Mouse (Mus musculus) gastrocnemius, postnatal 10 days (tissue): ENCODE measurements around the gene Mnt. TPM values are rescaled to one million over a fixed set of nuclear protein-coding genes. Genes with fewer than 3 reads are reported as not detected.
"Not testable (repeated sequence)": the region's sequence is repeated elsewhere in the genome, so short reads cannot be mapped to it uniquely, and the experiment has no call there.

Experiments
- DNase-seq: peaks from one replicate; pipeline ENCODE4 v3.0.0; 2021; ENCODE audit warnings: mixed read lengths
- long read RNA-seq, 2 experiments: library from polyadenylated mRNA; stranded (forward); transcript quantifications; one replicate each; pipeline ENCODE4 v2.0.0; 2021
- total RNA-seq, 2 experiments: library from RNA; stranded (reverse); gene quantifications; 2 replicates each; pipeline ENCODE4 v1.2.3; 2021

Gene Mnt
- 1 to 10 TPM; 7.6 to 9.8 TPM for total RNA-seq
- long read RNA-seq, experiment 1, full-length matches to known transcripts = 1 of 12 reads
- long read RNA-seq, experiment 1, partial matches to known transcripts = 11 of 12 reads
- long read RNA-seq, experiment 1, other reads (novel, unspliced or antisense) = 0 of 12 reads
- long read RNA-seq, experiment 2, full-length matches to known transcripts = 1 of 8 reads
- long read RNA-seq, experiment 2, partial matches to known transcripts = 7 of 8 reads
- long read RNA-seq, experiment 2, other reads (novel, unspliced or antisense) = 0 of 8 reads

DNA sequence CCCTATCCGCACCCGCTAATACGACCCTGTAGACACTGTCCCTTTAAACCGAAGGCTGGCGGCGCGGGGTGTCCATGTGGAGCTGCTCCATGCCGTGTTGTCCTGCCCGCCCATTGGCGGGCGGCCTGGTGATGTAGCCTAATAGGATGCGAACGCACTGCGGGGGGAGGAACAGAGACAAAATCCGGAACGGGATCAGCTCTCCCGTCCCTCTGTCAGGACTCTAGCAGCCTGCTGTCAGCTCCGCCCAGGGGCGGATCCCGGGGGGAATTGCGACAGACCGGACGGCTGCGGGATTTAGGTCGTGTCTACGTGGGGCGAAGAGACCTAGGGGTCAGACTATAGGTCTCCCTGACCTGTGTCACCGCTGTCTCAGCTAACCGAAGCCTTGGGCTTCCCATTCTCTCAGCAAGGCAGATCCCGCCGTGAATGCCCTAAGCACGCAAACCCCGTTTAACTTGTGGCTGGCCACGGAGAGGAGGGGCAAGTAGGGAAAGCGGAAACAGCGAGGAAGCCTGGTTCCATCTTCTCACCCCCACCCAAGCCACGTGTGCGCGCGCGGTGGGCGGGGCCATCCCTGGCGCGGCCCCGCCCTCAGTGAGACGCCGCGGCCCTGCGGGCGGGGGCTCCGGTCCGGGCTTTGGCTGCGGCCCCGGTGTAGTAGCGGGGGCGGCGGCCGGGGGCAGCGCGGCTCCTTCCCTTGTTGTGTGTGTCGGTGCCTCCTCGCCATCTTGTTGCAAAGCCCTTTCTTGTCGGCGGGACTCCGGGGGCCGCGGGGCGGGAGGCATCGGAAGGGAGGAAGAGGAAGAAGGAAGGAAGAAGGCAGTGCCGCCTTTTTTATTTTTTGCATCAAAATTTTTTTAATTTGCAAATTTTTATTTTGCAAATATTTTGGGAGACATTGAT lies at the start of gene Mnt:
TSS of gene Mnt (plus strand) at position 665 of the 906 bp plus-strand sequence.
- peak; percentile 97 for DNase-seq

DNA sequence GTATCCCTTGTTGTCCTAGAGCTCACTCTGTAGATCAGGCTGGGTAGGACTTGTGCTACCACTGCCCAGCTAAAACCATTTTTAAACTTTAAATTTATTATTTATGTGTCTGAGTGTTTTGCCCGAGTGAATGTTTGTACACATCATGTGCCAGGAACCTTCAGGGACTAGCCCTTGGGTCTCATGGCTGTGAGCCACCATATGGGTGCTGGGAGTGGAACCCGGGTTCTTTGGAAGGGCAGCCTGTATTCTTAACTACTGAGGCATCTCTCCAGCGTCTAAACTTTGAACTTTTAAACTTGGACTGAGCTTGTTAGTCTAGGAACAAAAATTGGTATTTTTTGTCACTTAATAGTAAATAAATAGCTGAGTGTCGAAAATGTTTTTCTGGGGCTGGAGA lies 37.8 kb upstream of the Mnt start:
- DNase-seq = no peak

DNA sequence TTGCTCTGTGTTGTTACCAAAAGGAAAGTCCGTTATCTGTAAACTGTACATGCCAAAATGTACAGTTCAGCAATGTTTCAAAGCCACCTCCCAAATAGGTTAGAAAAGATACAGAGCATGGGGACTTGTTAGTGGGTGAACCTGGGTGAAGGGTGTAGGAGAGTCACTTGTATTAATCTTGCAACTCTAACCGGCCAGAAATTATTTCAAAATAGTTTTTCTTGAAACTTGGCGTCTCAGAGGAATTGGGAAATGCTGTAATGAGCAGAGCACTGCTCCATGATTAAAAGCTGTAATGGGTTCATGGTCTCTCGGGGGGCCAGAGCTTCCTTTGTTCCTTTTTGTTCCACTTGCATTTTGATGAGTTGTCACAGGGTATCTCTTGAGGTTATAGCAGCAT lies 30.1 kb upstream of the Mnt start:
- DNase-seq = no peak

DNA sequence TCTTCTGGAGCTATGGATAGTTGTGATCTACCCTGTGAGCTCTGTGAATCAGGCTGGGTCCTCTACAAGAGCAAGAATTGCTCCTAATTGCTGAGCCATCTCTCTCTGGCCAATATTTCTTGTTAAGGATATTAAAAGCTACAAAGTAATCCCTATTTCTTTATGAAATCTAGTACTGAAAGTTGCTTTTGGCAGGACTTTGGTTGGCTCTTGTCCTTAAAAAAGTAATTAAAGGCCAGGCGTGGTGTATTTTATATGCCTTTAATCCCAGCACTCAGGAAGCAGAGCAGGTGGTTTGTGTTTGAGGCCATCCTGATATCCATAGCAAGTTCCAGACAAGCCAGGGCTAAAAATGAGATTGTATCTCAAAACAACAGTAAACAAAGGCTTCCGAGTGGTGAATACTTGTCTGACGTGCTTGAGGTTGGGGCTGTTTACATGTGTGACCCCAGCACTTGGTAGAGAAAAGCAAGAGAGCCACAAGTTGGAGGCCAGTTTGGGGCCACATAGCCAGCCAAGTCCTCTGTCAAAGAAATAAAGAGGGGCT lies 26.6 kb upstream of the Mnt start:
- DNase-seq = no peak

DNA sequence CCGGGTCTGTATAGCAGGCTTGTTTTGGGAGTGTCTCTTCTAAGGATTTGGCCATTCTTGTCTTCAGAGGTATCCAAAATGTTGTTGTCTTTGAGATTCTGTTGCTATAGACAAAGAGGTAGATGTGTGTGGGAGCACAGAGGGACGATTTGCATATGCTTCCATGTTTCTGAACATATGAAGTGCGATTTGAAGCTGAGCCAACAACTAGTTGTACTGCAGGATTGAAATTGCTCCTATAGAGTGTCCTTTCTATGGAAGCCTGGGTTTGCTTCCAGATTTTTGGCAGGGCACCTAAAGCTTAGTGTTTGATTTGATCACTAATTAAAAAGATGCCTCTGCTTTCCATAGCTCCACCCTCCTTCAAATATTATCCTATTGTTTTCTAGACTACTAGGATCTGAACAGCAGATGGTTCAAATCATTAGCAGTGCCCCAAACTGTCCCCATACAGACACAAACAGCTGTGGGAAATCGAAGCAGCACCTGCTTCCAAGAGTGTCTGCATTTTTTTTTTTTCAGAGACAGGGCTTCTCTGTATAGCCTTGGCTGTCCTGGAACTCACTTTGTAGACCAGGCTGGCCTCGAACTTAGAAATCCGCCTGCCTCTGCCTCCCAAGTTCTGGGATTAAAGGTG lies 23.4 kb upstream of the Mnt start:
- no peak for DNase-seq

DNA sequence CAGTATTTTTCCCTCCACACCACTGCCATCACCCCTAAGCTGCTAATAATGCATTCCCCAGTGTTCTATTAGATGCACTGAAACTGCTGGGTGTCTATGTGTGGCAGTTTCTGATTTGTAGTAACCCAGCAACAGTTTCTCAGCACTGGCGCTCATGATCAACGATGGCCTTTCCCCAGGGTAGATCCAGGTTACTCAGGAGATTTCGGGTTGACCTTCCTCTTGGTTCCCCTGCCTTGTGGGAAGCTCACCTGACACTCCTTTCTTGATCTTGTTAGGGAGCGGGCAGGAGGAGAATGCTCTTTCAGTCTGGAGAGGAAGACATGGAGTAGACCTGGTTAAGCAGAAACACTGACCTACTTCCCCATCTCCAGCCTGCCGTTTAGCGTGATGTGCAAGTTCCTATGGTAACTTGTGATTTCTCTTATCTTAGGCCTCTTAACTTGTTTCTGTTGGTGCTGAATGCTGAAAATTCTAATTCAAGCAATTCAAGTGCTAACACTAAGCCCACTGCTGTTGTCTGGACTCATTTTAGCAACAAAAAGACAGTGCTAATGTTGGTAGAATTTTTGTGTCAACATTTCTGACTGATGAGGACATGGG lies 22.4 kb upstream of the Mnt start:
- DNase-seq = no peak

DNA sequence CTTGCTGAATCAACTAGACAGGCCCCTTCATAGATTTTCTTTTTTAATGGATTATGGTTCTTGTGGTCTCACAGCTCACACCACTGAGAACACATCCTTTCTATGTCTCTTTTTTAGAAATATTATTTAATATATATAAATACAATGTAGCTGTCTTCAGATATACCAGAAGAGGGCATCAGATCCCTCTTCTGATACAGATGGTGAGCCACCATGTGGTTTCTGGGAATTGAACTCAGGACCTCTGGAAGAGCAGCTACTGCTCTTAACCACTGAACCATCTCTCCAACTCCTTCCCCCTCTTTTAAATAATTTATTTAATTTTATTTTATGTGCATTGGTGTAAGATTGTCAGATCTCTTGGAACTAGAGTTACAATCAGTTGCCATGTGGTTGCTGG lies 20.6 kb upstream of the Mnt start:
- DNase-seq = no peak

DNA sequence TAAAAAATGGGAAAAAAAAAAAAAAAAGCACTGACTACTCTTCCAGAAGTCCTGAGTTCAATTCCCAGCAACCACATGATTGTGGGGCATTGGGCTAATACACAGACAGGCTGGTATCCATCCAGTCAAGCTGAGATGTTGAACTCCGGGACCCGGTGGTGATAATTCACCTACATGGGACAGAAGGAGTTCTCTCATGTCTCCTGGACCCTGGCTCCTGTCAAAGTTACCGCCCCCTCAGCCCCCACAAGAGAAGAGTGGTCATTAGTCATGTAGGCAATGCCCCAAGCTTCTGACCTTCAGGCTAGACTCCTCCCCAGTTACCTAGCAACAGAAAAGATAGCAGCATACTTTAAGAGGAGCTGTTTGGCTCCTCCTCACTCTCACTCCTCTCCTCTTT lies 19.7 kb upstream of the Mnt start:
- DNase-seq = not testable (repeated sequence)

DNA sequence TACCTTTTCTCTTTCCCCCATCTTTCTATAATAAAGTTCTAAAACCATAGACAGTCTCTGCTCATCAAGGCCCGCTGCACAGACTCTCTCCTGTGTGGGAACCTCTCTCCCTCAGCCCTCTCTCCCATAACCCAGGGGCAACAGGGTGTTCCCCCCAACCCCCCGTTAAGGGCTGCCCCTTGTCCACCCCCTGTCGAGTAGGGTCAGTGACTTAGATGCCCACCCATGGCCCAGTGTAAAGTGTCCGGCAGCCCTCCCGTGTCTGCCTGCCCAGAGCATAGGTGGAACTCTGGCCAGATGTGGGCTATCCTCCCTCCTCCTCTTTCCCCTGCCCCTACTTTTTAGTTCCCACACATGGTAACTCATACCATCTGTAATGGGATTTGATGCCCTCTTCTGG lies 19.2 kb upstream of the Mnt start:
- DNase-seq = no peak

DNA sequence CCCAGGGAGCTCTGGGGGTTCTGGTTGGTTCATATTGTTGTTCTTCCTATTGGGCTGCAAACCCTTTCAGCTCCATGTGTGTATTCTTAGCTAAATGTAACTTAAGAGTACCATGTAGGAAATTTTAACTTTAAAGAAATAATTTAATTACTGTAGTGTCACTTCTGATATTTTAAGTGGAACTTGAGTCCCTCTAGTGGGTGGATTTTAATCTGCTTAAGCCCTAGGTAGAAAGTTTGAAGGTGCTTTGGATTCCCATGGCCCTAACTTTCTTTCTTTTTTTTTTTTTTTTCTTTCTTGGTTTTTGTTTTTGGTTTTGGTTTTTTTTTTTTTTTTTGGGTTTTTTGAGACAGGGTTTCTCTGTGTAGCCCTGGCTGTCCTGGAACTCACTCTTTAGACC lies 14.9 kb upstream of the Mnt start:
- no peak for DNase-seq

DNA sequence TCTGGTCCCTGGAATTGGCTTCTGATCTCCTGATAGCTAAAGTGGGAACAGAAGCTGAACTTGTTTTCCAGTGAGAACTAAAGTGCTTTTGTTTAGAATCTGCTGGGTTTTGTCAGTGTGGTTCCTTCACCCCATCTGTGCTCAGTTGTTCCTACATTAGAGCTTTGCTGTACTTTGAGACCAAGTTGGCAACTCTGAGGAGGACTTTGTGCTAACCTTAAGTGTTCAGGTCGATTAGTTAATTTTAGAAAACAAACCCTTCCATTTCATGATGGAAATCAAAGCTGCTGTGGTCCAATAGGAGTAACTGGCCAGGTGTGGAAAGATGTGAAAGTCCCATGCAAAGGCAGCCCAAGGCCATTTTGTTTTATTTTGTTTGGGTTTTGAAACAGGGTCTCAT lies 9.8 kb upstream of the Mnt start:
- DNase-seq = no peak

DNA sequence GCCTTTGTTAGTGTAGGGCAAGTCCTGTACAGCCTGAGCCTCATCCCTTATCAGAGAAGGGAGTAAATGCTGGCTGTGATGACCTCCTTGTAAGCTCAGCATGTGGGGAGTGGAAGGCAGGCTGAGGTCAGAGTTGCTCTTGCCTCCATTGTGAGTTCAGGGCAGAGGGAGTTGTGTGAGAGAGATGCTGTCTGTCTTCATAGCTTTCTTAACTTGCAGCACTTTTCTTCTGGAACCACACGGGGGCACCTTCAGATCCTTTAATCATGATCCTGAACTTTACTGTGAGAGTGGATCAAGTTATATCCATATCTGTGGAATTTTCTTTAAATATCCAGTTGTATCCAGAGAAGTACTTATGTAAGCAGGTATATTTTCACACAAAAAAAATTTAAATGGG lies 9.3 kb upstream of the Mnt start:
- no peak for DNase-seq

DNA sequence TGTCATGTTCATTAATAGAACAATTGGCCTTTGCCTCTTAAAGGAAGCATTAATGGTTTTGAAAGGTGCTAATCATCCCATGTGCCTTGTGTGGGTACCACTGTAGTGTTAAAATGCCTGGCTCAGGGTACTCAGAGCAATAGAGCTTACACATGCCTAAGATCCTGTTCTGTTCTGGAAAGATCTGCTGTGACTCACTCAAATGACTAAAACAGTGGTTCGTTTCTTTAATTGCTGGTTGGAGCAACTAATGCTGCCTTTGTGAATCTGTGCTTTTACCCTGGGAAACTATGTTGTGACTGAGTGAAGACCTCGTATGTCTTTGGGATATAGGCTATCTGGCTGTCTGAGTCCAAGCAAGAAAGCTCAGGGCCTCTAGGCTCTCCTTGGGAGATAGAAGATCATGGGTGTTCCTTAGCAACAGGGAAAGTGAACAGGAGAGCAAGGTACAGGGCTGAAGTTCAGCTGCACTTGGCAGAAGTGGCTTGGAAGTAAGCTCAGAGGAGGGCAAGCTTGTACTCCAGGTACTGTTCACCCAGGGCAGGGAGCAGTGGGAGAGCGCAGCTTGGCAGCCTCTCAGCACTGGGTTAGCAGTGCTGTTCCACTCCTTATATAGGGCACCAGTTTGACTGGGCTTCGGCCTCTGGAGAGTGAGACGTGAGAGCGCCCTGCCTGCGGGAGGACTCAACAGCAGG lies 7.8 kb upstream of the Mnt start:
- no peak for DNase-seq

DNA sequence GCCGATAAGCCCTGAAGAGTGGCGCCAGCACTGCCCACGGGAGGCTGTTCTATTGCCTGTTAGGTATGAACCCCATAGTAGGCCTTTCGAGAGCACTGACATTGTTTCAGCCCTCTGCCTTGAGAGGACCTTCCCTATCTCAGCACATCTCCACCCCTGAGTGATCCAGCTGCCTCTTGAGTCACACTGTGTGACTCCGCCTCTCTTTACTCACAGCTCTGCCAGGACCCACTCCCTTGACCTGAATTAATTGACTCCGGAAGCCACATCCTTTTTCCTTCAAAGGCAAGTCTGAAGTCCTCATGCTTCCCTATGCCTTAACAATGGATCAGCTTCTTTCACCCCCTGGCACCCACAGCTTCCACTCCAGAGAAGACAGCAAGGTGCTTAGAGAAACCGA lies 4.6 kb upstream of the Mnt start:
- no peak for DNase-seq

DNA sequence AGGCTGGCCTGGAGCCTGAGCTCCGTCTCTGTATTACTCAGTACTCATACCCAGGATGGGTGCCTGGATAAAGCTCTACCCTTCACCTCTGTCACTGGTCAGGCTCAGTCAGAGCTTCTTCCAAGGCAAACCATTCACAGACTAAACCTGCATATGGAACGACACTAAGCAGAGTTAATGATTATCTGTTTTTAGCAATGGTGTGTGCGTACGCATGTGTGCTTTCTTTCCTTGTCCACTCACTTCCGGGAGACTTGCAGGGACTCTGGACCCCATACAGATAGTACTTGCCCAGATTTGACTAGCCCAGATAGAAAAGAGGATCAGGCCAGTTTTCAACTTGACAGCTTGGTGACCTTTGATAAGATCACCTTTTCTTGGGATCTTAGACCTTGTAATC lies 4.0 kb upstream of the Mnt start:
- DNase-seq = no peak

DNA sequence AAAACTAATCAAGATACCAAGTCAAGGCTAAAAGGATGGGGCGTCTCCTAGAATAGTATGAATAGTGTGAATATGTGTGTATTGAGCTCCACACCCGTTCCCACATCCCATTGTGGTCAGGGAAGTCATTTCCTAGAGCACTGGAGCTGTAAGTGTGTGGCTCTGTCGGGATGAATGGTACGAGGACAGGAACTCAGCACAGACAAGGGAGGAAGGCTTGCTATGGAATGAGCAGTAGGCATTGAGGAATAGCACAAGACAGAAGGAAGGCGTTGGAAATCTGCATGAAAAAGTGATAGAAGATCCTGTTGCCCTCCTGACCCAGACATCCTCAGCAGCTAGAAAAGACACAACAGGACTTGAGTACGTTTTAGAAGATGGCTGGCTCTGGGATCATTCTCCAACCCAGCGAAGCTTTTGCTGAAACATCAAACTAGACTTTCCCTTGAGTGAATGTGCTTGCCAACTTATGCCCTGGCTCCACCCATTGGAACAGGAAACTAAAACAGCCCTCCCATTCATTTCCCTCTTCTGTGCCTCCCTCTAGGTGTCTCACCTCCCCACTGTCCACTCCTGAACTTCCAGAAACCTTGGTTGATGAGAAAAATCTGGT lies 2.8 kb upstream of the Mnt start:
- DNase-seq = no peak

DNA sequence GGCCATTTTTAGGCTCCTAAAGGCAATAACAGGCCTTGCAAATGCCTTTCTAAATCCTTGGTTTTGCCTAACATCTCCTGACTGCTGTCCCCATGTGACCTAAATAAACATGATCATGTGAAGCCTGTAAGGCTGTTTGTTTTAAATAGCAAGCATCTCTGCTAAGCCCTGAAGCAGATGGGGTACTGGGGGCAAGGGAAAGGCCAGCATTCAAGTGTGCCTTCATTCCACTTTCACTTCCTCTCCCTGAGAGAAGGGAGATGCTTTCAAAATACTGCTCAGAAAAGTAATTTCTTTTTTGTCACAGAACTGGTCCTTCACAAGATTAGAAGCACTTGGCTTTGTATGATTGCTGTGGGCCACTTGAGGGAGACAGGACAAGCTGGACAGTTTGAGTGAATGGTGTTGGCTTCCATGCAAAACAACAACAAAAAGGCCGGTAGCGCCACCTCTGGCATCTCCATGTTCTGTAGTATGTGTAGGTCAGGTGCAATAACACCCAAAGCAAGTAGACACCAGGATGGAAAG lies 2.3 kb upstream of the Mnt start:
- peak; percentile 13 for DNase-seq

DNA sequence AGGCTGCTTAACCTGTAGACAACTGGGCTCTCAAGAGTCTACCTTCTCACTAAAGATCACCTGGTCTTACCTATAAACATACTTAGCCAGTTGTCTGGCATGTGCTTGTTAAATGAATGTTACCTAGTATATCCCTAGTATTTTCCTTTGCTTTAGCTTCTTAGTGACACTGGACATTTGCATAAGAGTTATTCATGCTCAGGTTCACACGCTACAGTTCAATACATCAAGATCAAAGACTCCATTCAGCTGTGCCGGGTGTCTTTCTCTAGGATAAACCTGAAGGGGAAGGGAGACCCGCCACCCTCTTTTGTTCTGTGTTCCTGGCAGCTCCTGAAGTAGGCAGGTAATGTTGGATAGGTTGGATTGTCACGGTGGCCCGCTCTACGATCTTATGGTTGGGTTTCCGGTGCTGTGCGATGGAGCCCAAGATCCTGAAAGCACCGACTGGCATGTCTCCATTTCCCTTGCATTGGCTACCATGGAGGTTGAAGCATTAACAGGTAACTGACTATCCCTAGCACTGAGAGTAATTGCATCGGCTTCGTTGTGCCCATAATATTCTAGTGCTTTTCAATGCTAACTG lies 1.7 kb upstream of the Mnt start:
- no peak for DNase-seq

DNA sequence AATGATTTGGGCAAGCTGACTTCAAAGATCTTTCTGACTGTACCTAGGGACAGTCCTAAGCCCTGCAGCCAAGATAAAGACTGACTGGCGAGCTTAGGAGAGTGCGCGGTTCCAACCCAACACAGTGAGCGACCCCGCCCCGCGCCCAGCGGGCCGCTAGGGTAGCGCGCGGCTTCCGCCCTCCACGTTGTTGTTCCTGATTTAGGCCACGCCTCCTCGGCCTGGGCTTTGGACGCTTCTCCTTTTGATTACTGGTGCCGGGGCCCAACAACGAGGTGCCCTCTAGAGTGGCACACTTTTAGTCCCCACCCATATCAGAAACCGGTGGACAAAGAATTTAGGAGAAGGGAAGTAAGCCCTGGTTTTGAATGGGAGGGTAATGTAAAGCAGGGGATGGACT lies 908 bp upstream of the Mnt start:
- peak; percentile 80 for DNase-seq

DNA sequence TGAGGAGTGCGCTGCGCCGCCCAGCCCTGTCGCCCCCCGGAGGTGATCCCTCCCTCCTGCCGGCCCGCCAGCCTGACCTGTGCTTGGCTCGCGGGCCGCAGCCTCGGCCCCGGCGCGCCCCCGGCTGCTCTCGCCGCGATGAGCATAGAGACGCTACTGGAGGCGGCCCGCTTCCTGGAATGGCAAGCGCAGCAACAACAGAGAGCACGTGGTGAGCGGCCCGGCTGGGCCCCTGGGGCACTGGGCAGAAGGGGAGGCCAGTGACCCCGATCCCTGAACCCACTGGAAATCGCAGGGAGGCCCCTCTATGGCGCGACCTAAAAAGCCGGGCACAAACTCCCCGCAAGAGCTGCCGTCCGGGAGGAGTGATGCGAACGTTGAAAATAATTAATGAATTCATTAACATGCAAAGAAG lies 478 bp downstream of the Mnt start:
- peak; percentile 65 for DNase-seq
